Mouse (Mus musculus): ENCODE data around the gene Ahnak2. TPM values are rescaled to one million over a fixed set of nuclear protein-coding genes. Genes with fewer than 3 reads are reported as not detected.

Ahnak2 gene
- total RNA-seq, 4 experiments from 2014 or later = 19.3 to 24.6 (median 20.6) TPM

GRCm38 (mm10) chr12:112760154-112760926 lies 42.1 kb downstream of the Ahnak2 start, which contains the start of gene Pld4:
TSS of gene Pld4 (plus strand) at chr12:112760655.
- no peak for DNase-seq (ENCODE audit: low spot score)

GRCm38 (mm10) chr12:112759471-112759870 lies 43.0 kb downstream of the Ahnak2 start:
- DNase-seq (ENCODE audit: low spot score) = no peak

DNA sequence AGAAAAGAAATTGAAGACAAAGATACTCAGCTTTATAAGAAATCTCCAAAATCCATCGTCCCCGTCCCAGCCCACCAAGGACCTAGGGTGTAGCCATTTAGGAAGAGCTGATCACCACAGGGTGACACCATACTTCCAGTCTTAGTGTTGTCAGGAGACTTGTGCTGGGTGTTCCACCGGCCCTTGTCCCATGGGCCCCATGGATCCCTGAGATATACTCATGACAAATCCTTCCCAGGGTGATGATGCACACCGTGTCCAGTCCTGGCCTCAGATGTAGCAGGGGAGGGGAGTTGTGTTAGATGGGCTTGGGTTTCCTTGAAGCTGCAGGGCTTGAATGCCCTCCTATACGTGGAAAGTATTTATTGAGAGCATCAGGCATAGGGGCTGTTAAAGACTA lies 44.6 kb downstream of the Ahnak2 start:
- DNase-seq (ENCODE audit: low spot score) = no peak

GRCm38 (mm10) chr12:112755900-112756299 lies 46.6 kb downstream of the Ahnak2 start:
- no peak for DNase-seq (ENCODE audit: low spot score)

- DNase-seq (ENCODE audit: low spot score) = no peak
Observed at GRCm38 (mm10) chr12:112752399-112752798, 50.1 kb downstream of the Ahnak2 start.

GRCm38 (mm10) chr12:112750976-112751375 lies 51.5 kb downstream of the Ahnak2 start:
- DNase-seq (ENCODE audit: low spot score) = no peak

DNA sequence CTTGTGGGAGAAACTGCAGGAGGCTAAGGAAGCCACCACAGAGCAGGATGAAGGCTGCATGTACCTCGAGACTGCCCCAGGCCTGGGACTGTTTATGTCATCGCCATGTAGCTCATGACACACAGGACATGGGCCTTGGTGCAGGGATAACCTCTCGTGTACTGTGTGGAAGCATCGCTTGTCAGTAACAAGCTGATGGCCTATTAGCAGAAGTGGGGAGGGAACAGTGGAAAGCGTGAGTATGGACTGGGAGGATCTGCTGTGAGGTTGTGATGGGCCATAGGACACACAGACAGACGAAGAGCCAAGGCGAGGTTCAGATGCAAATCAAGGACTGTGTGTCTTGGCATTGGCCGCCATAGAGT lies 54.9 kb downstream of the Ahnak2 start:
- no peak for DNase-seq (ENCODE audit: low spot score)

GRCm38 (mm10) chr12:112746808-112747605 lies 55.5 kb downstream of the Ahnak2 start:
- peak; percentile 60 for DNase-seq (ENCODE audit: low spot score)

DNA sequence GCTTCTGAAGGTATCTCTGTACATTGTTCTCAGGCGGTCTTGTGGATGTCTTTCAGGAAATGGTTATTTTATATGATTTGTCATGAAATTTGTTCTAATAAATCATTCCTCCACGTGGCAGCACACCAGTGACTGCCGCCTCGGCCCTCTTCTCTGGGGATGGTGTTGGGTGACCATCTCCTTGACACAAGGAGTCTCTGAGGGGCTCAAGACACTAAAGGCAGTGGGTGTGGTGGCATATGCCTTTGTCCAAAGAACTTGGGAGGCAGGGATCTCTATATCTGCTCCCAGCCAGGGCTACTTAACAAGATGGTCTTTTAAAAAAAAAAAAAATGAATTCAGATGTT lies 56.0 kb downstream of the Ahnak2 start:
- no peak for DNase-seq (ENCODE audit: low spot score)

DNA sequence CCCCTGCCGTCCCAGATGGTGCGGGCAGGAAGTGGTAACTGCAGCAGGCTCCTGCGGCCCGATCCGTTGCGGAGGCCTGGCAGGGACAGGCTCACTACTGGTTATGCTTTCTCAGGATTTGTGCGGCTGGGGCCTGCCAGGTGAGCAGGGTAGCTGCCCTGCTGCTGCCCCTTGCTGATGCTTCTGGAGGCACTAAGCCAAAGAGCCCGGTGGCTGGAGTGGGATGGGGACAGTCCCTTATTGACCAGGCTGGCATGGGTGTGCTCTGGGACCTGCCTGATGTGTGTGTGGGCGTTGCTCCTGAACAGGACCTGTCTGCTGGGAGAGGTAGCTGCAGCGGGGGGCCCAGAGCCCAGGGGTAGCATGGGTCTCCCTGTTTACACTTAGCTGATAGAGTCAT lies 56.7 kb downstream of the Ahnak2 start:
- no peak for DNase-seq (ENCODE audit: low spot score)

DNA sequence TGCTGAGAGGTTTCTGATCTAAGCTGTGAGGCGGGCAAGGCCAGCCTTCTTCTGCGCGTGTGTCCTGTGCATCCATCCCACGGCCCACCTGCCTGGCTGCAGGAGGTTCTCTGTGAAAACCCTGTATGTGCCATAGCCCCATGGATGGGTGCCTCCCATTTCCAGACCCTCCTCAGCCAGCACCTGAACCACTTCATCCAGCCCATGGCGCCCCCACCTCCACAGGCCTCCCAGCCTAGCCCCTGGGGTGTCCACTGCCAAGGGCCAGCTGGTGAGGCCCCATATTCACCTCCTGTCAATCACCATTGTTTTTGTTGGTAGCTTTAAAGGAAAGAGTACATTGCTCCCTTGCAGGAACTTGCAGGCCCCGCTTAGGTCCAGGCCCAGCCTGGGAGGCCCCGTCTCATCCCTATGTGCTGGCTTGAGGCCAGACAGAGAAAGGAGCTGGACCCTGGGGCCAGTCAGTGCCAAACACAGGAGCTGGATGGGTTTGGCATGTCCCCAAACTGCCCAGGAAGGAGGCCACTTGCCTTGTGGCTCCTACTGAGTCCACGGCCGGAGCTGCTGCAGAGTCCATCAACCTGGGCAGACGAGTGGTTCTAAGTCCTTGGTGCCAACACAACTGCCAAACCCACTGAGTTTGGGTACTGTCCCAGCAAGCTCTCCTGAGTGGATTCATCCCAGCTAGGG lies 57.4 kb downstream of the Ahnak2 start:
- no peak for DNase-seq (ENCODE audit: low spot score)

- no peak for DNase-seq (ENCODE audit: low spot score)
Observed at GRCm38 (mm10) chr12:112744211-112744610, 58.2 kb downstream of the Ahnak2 start.

DNA sequence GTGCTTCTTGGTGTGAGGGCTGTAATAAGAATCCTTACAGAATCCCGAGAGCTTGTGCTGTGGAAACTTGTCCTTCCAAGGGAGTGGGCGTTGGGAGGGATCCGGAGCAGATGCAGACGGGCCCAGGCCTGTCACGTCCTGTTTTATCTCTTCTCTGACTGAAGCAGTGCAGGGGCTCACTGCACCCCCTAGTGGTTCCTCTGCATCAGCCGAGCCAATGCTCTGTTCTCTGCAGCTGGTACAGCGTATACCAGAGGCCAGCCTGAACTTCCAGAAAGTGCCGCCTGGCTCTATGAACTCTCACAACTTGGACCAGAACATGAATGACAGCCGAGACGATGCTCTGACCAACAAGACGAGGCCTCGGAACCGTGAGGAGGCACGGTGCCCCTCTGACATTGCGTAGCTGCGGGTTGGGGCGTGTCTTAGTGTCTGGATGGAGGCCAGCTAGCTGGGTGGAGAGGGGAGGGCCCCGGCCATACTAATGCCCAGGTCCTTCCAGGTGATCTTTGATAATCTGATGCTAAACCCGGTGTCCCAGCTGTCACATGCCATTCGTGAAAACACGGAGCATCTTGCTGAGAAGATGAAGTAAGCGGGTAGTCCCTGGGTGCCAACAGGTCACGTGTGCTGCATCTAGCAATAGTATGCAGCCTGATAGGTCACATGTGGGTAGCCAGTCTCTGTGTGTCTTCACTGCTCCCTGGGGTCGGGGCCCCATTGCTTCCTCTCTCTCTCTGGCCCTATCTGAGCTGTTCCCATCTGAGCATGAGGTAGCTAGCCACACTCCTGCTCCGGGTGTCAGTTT lies 59.1 kb downstream of the Ahnak2 start:
- peak; percentile 86 for DNase-seq (ENCODE audit: low spot score)

DNA sequence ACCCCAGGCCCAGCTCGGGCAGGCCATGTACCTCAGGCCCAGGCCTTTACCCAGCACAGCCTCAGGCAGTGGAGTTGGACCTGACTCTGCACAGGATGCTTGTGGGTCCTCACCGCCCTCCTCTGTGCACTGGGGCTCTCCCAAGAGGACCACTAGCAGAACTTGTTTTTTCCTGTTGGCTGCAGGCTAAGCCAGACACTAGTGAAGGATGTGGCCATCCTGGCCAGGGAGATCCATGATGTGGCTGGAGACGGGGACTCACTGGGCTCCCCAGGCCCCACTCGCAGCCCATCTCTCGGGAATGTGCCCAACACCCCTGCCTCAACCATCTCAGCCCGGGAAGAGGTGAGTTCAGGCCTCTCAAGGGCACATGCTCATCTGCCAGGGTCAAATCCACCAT lies 59.7 kb downstream of the Ahnak2 start:
- peak; percentile 63 for DNase-seq (ENCODE audit: low spot score)

GRCm38 (mm10) chr12:112739023-112739568 lies 63.4 kb downstream of the Ahnak2 start:
- DNase-seq (ENCODE audit: low spot score) = no peak

- no peak for DNase-seq (ENCODE audit: low spot score)
Observed at GRCm38 (mm10) chr12:112738281-112739022, 64.0 kb downstream of the Ahnak2 start.

DNA sequence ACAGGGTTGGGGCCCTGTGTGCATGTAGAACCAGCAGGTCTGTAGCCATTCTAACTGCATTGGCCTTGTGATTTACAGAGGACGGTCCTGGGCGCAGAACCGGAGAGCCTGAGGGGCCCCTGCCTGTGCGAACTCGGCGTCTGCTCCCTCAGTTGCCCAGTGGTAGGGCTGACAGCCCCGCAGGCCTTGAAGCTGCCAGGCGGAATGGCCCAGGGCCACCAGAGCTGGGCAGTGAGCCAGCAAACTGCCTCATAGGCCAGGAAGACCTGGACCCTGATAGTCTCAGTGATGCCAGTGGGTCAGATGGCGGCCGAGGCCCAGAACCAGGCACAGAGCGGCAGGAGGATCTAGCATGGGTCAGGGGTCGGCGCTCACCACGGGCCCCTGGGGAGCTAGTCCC lies 64.7 kb downstream of the Ahnak2 start:
- no peak for DNase-seq (ENCODE audit: low spot score)

DNA sequence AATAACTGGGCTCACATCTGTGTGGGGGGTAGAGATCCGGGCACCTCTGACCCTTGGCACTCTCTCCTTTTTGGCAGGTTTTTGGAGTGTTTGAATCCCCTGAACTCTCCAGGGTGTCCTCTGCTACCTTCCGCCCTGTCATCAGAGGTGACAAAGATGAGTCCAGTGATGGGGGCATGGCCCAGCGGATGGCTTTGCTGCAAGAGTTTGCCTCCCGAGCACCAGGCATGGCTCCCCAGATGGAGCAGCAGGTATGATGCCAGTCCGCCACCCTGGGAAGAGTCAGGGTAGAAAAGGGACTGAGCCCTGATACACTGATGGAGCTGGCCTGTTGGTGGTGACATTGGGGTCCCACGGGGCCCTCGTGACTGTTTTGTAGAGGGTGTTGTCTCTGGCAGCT lies 65.4 kb downstream of the Ahnak2 start:
- DNase-seq (ENCODE audit: low spot score) = no peak

GRCm38 (mm10) chr12:112736636-112736925 lies 65.9 kb downstream of the Ahnak2 start:
- no peak for DNase-seq (ENCODE audit: low spot score)

- no peak for DNase-seq (ENCODE audit: low spot score)
Observed at GRCm38 (mm10) chr12:112735896-112736635, 66.4 kb downstream of the Ahnak2 start.

Data from heart, adult 8-10 months (tissue).